Mouse (Mus musculus) urinary bladder, adult 2 months (tissue): ENCODE results near the gene A530032D15Rik. TPM values are rescaled to one million over a fixed set of nuclear protein-coding genes. Genes with fewer than 3 reads are reported as not detected.
"Not testable (repeated sequence)": the region's sequence is repeated elsewhere in the genome, so short reads cannot be mapped to it uniquely, and the experiment has no call there.

Experiments
- DNase-seq: peaks from one replicate; pipeline ENCODE4 v3.0.0; 2022; ENCODE audit warnings: low spot score
- polyA plus RNA-seq: library from polyadenylated mRNA; depleted of rRNA; stranded (reverse); fragments of >200 nt; gene quantifications from 2 replicates; pipeline ENCODE4 v1.2.3, GENCODE M21; 2012; rRNA removed

A530032D15Rik gene
- polyA plus RNA-seq: 0.27 and 0.56 TPM in 2 replicates

- DNase-seq: not testable (repeated sequence)
Measured at GRCm38 (mm10) chr1:85109753-85110152, at the start of gene A530032D15Rik. TSS of gene A530032D15Rik (minus strand) at chr1:85109853.

GRCm38 (mm10) chr1:85155151-85155550 lies 45.5 kb upstream of the A530032D15Rik start:
- DNase-seq: not testable (repeated sequence)

GRCm38 (mm10) chr1:85133671-85134070 lies 24.0 kb upstream of the A530032D15Rik start:
- DNase-seq: not testable (repeated sequence)

- DNase-seq: not testable (repeated sequence)
Measured at GRCm38 (mm10) chr1:85121841-85122240, 12.2 kb upstream of the A530032D15Rik start.

GRCm38 (mm10) chr1:85118341-85118740 lies 8.7 kb upstream of the A530032D15Rik start:
- DNase-seq: not testable (repeated sequence)

GRCm38 (mm10) chr1:85117537-85117936 lies 7.9 kb upstream of the A530032D15Rik start:
- DNase-seq: not testable (repeated sequence)

GRCm38 (mm10) chr1:85114666-85115402 lies 5.2 kb upstream of the A530032D15Rik start:
- DNase-seq: peak; percentile 61

- not testable (repeated sequence) for DNase-seq
Measured at GRCm38 (mm10) chr1:85114078-85114477, 4.4 kb upstream of the A530032D15Rik start.

GRCm38 (mm10) chr1:85112889-85113288 lies 3.2 kb upstream of the A530032D15Rik start:
- not testable (repeated sequence) for DNase-seq

GRCm38 (mm10) chr1:85112266-85112665 lies 2.6 kb upstream of the A530032D15Rik start:
- DNase-seq: not testable (repeated sequence)

GRCm38 (mm10) chr1:85111572-85111971 lies 1.9 kb upstream of the A530032D15Rik start:
- not testable (repeated sequence) for DNase-seq

- not testable (repeated sequence) for DNase-seq
Measured at GRCm38 (mm10) chr1:85110876-85111275, 1.2 kb upstream of the A530032D15Rik start.

- DNase-seq: not testable (repeated sequence)
Measured at GRCm38 (mm10) chr1:85106013-85106412, 3.6 kb downstream of the A530032D15Rik start.

- not testable (repeated sequence) for DNase-seq
Measured at GRCm38 (mm10) chr1:85105336-85105735, 4.3 kb downstream of the A530032D15Rik start.

GRCm38 (mm10) chr1:85101754-85102153 lies 7.9 kb downstream of the A530032D15Rik start:
- DNase-seq: not testable (repeated sequence)

GRCm38 (mm10) chr1:85099864-85100263 lies 9.8 kb downstream of the A530032D15Rik start, which contains the start of gene Gm10553:
TSS of gene Gm10553 (plus strand) at chr1:85100164.
- DNase-seq: not testable (repeated sequence)

- not testable (repeated sequence) for DNase-seq
Measured at GRCm38 (mm10) chr1:85099081-85099480, 10.6 kb downstream of the A530032D15Rik start.

- not testable (repeated sequence) for DNase-seq
Measured at GRCm38 (mm10) chr1:85093011-85093572, 16.6 kb downstream of the A530032D15Rik start.

GRCm38 (mm10) chr1:85092169-85092568 lies 17.5 kb downstream of the A530032D15Rik start:
- DNase-seq: not testable (repeated sequence)

- not testable (repeated sequence) for DNase-seq
Measured at GRCm38 (mm10) chr1:85086211-85086610, 23.4 kb downstream of the A530032D15Rik start.

GRCm38 (mm10) chr1:85084803-85085202 lies 24.9 kb downstream of the A530032D15Rik start:
- DNase-seq: not testable (repeated sequence)

- DNase-seq: not testable (repeated sequence)
Measured at GRCm38 (mm10) chr1:85073099-85073498, 36.6 kb downstream of the A530032D15Rik start.

GRCm38 (mm10) chr1:85071690-85072089 lies 38.0 kb downstream of the A530032D15Rik start:
- DNase-seq: not testable (repeated sequence)
